Mouse (Mus musculus): ENCODE measurements around the gene Nr4a2. TPM values are rescaled to one million over a fixed set of nuclear protein-coding genes. Genes with fewer than 3 reads are reported as not detected.

Nr4a2 gene
- 3.4 and 4.4 TPM in 2 replicates for polyA plus RNA-seq (2015; fragmentation: Nextera tagmentation; extraction: Ambion mirVana)

GRCm38 (mm10) chr2:57123991-57124840 is at the start of gene Nr4a2:
Gene Nr4a2, minus strand, starts transcription at chr2:57124003.
- no peaks in the 10 kb centered on the region for H3K9me3 ChIP-seq (ENCODE audit: control insufficient read depth, low read length)
- peak within 1 kb of the TSS; percentile 72 for H3K4me2 ChIP-seq (ENCODE audit: low read depth, low read length)
- 9% methylated on average over 51 of the region's 69 CpGs for WGBS
- H3K4me3 ChIP-seq (ENCODE audit: low read length) = peak within 1 kb of the TSS; percentile 88
- ATAC-seq (ENCODE audit: low read depth) = peak; percentile 97
- H3K9ac ChIP-seq (ENCODE audit: low read length) = peak within 1 kb of the TSS; percentile 84
- H3K27me3 ChIP-seq (ENCODE audit: control insufficient read depth, insufficient read depth, low read depth, low read length) = no peaks in the 10 kb centered on the region
- no peaks in the 10 kb centered on the region for H3K36me3 ChIP-seq (ENCODE audit: control insufficient read depth, insufficient read depth, low read length)
- 0 out of 2 replicates have a peak, but pooled peaks cover 3% of the 10 kb centered on the region for H3K4me1 ChIP-seq (replicated peaks; ENCODE audit: control insufficient read depth, insufficient read depth, low read length)
- H3K27ac ChIP-seq (ENCODE audit: low read length) = peak within 1 kb of the TSS; percentile 93

GRCm38 (mm10) chr2:57165416-57165815 is 41.6 kb upstream of the Nr4a2 start:
- H3K4me3 ChIP-seq (ENCODE audit: low read length) = no peak overlapping the region
- 53% methylated on average over 1 of the region's 1 CpGs for WGBS
- H3K4me1 ChIP-seq (replicated peaks; ENCODE audit: control insufficient read depth, insufficient read depth, low read length) = no peaks in the 10 kb centered on the region
- H3K27me3 ChIP-seq (ENCODE audit: control insufficient read depth, insufficient read depth, low read depth, low read length) = no peaks in the 10 kb centered on the region
- H3K27ac ChIP-seq (ENCODE audit: low read length) = no peak overlapping the region
- ATAC-seq (ENCODE audit: low read depth) = no peak
- H3K36me3 ChIP-seq (ENCODE audit: control insufficient read depth, insufficient read depth, low read length) = no peaks in the 10 kb centered on the region
- no peaks in the 10 kb centered on the region for H3K9me3 ChIP-seq (ENCODE audit: control insufficient read depth, low read length)
- H3K9ac ChIP-seq (ENCODE audit: low read length) = no peak overlapping the region
- H3K4me2 ChIP-seq (ENCODE audit: low read depth, low read length) = no peak overlapping the region

GRCm38 (mm10) chr2:57156814-57157213 is 33.0 kb upstream of the Nr4a2 start:
- no peak for ATAC-seq (ENCODE audit: low read depth)
- 77% methylated on average over 9 of the region's 9 CpGs for WGBS
- Histone ChIP-seq H3K9ac (ENCODE audit: low read length) (no peak overlapping the region), H3K4me2 (ENCODE audit: low read depth, low read length) (no peak overlapping the region), H3K4me1 (replicated peaks; ENCODE audit: control insufficient read depth, insufficient read depth, low read length) (no peaks in the 10 kb centered on the region), H3K4me3 (ENCODE audit: low read length) (no peak overlapping the region), H3K9me3 (ENCODE audit: control insufficient read depth, low read length) (no peaks in the 10 kb centered on the region), H3K27ac (ENCODE audit: low read length) (no peak overlapping the region), H3K27me3 (ENCODE audit: control insufficient read depth, insufficient read depth, low read depth, low read length) (no peaks in the 10 kb centered on the region), H3K36me3 (ENCODE audit: control insufficient read depth, insufficient read depth, low read length) (no peaks in the 10 kb centered on the region)

- 68% methylated on average over 4 of the region's 4 CpGs for whole genome bisulfite sequencing
- Histone ChIP-seq H3K27me3 (ENCODE audit: control insufficient read depth, insufficient read depth, low read depth, low read length) (no peaks in the 10 kb centered on the region), H3K4me1 (replicated peaks; ENCODE audit: control insufficient read depth, insufficient read depth, low read length) (no peaks in the 10 kb centered on the region), H3K9me3 (ENCODE audit: control insufficient read depth, low read length) (no peaks in the 10 kb centered on the region), H3K27ac (ENCODE audit: low read length) (no peak overlapping the region), H3K4me2 (ENCODE audit: low read depth, low read length) (no peak overlapping the region), H3K9ac (ENCODE audit: low read length) (no peak overlapping the region), H3K36me3 (ENCODE audit: control insufficient read depth, insufficient read depth, low read length) (no peaks in the 10 kb centered on the region), H3K4me3 (ENCODE audit: low read length) (no peak overlapping the region)
- ATAC-seq (ENCODE audit: low read depth) = no peak
Observed at GRCm38 (mm10) chr2:57149796-57150195, 26.0 kb upstream of the Nr4a2 start.

GRCm38 (mm10) chr2:57148231-57148630 is 24.4 kb upstream of the Nr4a2 start:
- Histone ChIP-seq H3K27ac (ENCODE audit: low read length) (no peak overlapping the region), H3K9ac (ENCODE audit: low read length) (no peak overlapping the region)

GRCm38 (mm10) chr2:57145646-57146421 is 22.0 kb upstream of the Nr4a2 start:
- no peak overlapping the region for H3K4me3 ChIP-seq (ENCODE audit: low read length)
- H3K27ac ChIP-seq (ENCODE audit: low read length) = no peak overlapping the region
- H3K9ac ChIP-seq (ENCODE audit: low read length) = no peak overlapping the region
- no peaks in the 10 kb centered on the region for H3K36me3 ChIP-seq (ENCODE audit: control insufficient read depth, insufficient read depth, low read length)
- H3K27me3 ChIP-seq (ENCODE audit: control insufficient read depth, insufficient read depth, low read depth, low read length) = no peaks in the 10 kb centered on the region
- no peaks in the 10 kb centered on the region for H3K4me1 ChIP-seq (replicated peaks; ENCODE audit: control insufficient read depth, insufficient read depth, low read length)
- H3K9me3 ChIP-seq (ENCODE audit: control insufficient read depth, low read length) = no peaks in the 10 kb centered on the region
- ATAC-seq (ENCODE audit: low read depth) = no peak
- 83% methylated on average over 5 of the region's 5 CpGs for WGBS
- no peak overlapping the region for H3K4me2 ChIP-seq (ENCODE audit: low read depth, low read length)

More at GRCm38 (mm10) chr2:57148231-57148630, 24.4 kb upstream of the Nr4a2 start:
- Histone ChIP-seq H3K27me3 (ENCODE audit: control insufficient read depth, insufficient read depth, low read depth, low read length) (no peaks in the 10 kb centered on the region), H3K4me1 (replicated peaks; ENCODE audit: control insufficient read depth, insufficient read depth, low read length) (no peaks in the 10 kb centered on the region), H3K36me3 (ENCODE audit: control insufficient read depth, insufficient read depth, low read length) (no peaks in the 10 kb centered on the region), H3K4me2 (ENCODE audit: low read depth, low read length) (no peak overlapping the region), H3K9me3 (ENCODE audit: control insufficient read depth, low read length) (no peaks in the 10 kb centered on the region), H3K4me3 (ENCODE audit: low read length) (no peak overlapping the region)
- no peak for ATAC-seq (ENCODE audit: low read depth)
- WGBS = 65% methylated on average over 2 of the region's 2 CpGs

- Histone ChIP-seq H3K9ac (ENCODE audit: low read length) (no peak overlapping the region), H3K4me1 (replicated peaks; ENCODE audit: control insufficient read depth, insufficient read depth, low read length) (no peaks in the 10 kb centered on the region), H3K4me2 (ENCODE audit: low read depth, low read length) (no peak overlapping the region), H3K27ac (ENCODE audit: low read length) (no peak overlapping the region), H3K36me3 (ENCODE audit: control insufficient read depth, insufficient read depth, low read length) (no peaks in the 10 kb centered on the region), H3K4me3 (ENCODE audit: low read length) (no peak overlapping the region), H3K9me3 (ENCODE audit: control insufficient read depth, low read length) (no peaks in the 10 kb centered on the region), H3K27me3 (ENCODE audit: control insufficient read depth, insufficient read depth, low read depth, low read length) (no peaks in the 10 kb centered on the region)
- 75% methylated on average over 6 of the region's 6 CpGs for WGBS
- ATAC-seq (ENCODE audit: low read depth) = no peak
Observed at GRCm38 (mm10) chr2:57138594-57138993, 14.8 kb upstream of the Nr4a2 start.

- H3K27me3 ChIP-seq (ENCODE audit: control insufficient read depth, insufficient read depth, low read depth, low read length) = no peaks in the 10 kb centered on the region
- WGBS = 54% methylated on average over 4 of the region's 4 CpGs
- no peak overlapping the region for H3K9ac ChIP-seq (ENCODE audit: low read length)
- H3K36me3 ChIP-seq (ENCODE audit: control insufficient read depth, insufficient read depth, low read length) = no peaks in the 10 kb centered on the region
- H3K9me3 ChIP-seq (ENCODE audit: control insufficient read depth, low read length) = no peaks in the 10 kb centered on the region
- no peak for ATAC-seq (ENCODE audit: low read depth)
- no peak overlapping the region for H3K4me2 ChIP-seq (ENCODE audit: low read depth, low read length)
- 0 out of 2 replicates have a peak, but pooled peaks cover 3% of the 10 kb centered on the region for H3K4me1 ChIP-seq (replicated peaks; ENCODE audit: control insufficient read depth, insufficient read depth, low read length)
- H3K27ac ChIP-seq (ENCODE audit: low read length) = no peak overlapping the region
- H3K4me3 ChIP-seq (ENCODE audit: low read length) = no peak overlapping the region
Observed at GRCm38 (mm10) chr2:57127461-57127860, 3.7 kb upstream of the Nr4a2 start.

- Histone ChIP-seq H3K4me3 (ENCODE audit: low read length) (no peak overlapping the region), H3K27me3 (ENCODE audit: control insufficient read depth, insufficient read depth, low read depth, low read length) (no peaks in the 10 kb centered on the region), H3K4me1 (replicated peaks; ENCODE audit: control insufficient read depth, insufficient read depth, low read length) (0 out of 2 replicates have a peak, but pooled peaks cover 3% of the 10 kb centered on the region), H3K27ac (ENCODE audit: low read length) (no peak overlapping the region), H3K4me2 (ENCODE audit: low read depth, low read length) (no peak overlapping the region), H3K9me3 (ENCODE audit: control insufficient read depth, low read length) (no peaks in the 10 kb centered on the region), H3K9ac (ENCODE audit: low read length) (no peak overlapping the region), H3K36me3 (ENCODE audit: control insufficient read depth, insufficient read depth, low read length) (no peaks in the 10 kb centered on the region)
- 69% methylated on average over 6 of the region's 6 CpGs for WGBS
- ATAC-seq (ENCODE audit: low read depth) = no peak
Observed at GRCm38 (mm10) chr2:57125891-57126290, 2.1 kb upstream of the Nr4a2 start.

All from lung, embryonic 16.5 days (tissue).